Mouse (Mus musculus): ENCODE measurements around the gene Ddb1. TPM values are rescaled to one million over a fixed set of nuclear protein-coding genes. Genes with fewer than 3 reads are reported as not detected.

The Ddb1 gene
- total and polyA plus RNA-seq, 2 experiments, result 63.5 to 128 TPM

- H3K27ac ChIP-seq (replicated peaks; ENCODE audit: insufficient read depth, low read depth, low read length), result no peak overlapping the region
- no peaks in the 10 kb centered on the region for H3K79me2 ChIP-seq (ENCODE audit: control insufficient read depth, insufficient read depth, low read length)
- peaks cover 7% of the 10 kb centered on the region for H3K4me1 ChIP-seq (ENCODE audit: control insufficient read depth, insufficient read depth, low read length)
- H3K36me3 ChIP-seq (ENCODE audit: control insufficient read depth, insufficient read depth, low read length), result no peaks in the 10 kb centered on the region
- no peak overlapping the region for H3K9ac ChIP-seq (ENCODE audit: low read depth, low read length)
- peak; percentile 39 for DNase-seq (ENCODE audit: extremely low read depth, low read depth, low spot score)
- no peaks in the 10 kb centered on the region for H3K27me3 ChIP-seq (ENCODE audit: control insufficient read depth, insufficient read depth, low read length)
- TF ChIP-seq CTCF (IDR thresholded peaks at IDR 0.05; ENCODE audit: low read depth, low read length), result peak; percentile 24
- no peak for TF ChIP-seq POLR2A (IDR thresholded peaks at IDR 0.05; ENCODE audit: extremely low read depth, insufficient read depth, low read length)
- 42% methylated on average over 5 of the region's 5 CpGs for WGBS
- no peak overlapping the region for H3K4me3 ChIP-seq (ENCODE audit: insufficient read depth, low read depth, low read length)
Measured at GRCm38 (mm10) chr19:10560108-10560507, 45.0 kb upstream of the Ddb1 start.

GRCm38 (mm10) chr19:10561558-10562314 is 43.4 kb upstream of the Ddb1 start:
- 73% methylated on average over 6 of the region's 6 CpGs for WGBS
- H3K27ac ChIP-seq (replicated peaks; ENCODE audit: insufficient read depth, low read depth, low read length), result peak overlapping the region; percentile 37; the same call in 1 of the 2 replicates
- TF ChIP-seq CTCF (IDR thresholded peaks at IDR 0.05; ENCODE audit: low read depth, low read length) (no peak), POLR2A (IDR thresholded peaks at IDR 0.05; ENCODE audit: extremely low read depth, insufficient read depth, low read length) (no peak)
- H3K9ac ChIP-seq (ENCODE audit: low read depth, low read length), result no peak overlapping the region
- no peaks in the 10 kb centered on the region for H3K27me3 ChIP-seq (ENCODE audit: control insufficient read depth, insufficient read depth, low read length)
- peak; percentile 33 for DNase-seq (ENCODE audit: extremely low read depth, low read depth, low spot score)
- H3K4me3 ChIP-seq (ENCODE audit: insufficient read depth, low read depth, low read length), result no peak overlapping the region
- peaks cover 4% of the 10 kb centered on the region for H3K4me1 ChIP-seq (ENCODE audit: control insufficient read depth, insufficient read depth, low read length)
- no peaks in the 10 kb centered on the region for H3K36me3 ChIP-seq (ENCODE audit: control insufficient read depth, insufficient read depth, low read length)
- H3K79me2 ChIP-seq (ENCODE audit: control insufficient read depth, insufficient read depth, low read length), result no peaks in the 10 kb centered on the region

- 68% methylated on average over 5 of the region's 5 CpGs for WGBS
Measured at GRCm38 (mm10) chr19:10562351-10562750, 42.8 kb upstream of the Ddb1 start.

GRCm38 (mm10) chr19:10564278-10564677 is 40.8 kb upstream of the Ddb1 start:
- H3K36me3 ChIP-seq (ENCODE audit: control insufficient read depth, insufficient read depth, low read length), result no peaks in the 10 kb centered on the region
- no peak overlapping the region for H3K9ac ChIP-seq (ENCODE audit: low read depth, low read length)
- H3K79me2 ChIP-seq (ENCODE audit: control insufficient read depth, insufficient read depth, low read length), result no peaks in the 10 kb centered on the region
- no peak for DNase-seq (ENCODE audit: extremely low read depth, low read depth, low spot score)
- no peak overlapping the region for H3K27ac ChIP-seq (replicated peaks; ENCODE audit: insufficient read depth, low read depth, low read length)
- no peak overlapping the region for H3K4me3 ChIP-seq (ENCODE audit: insufficient read depth, low read depth, low read length)
- 85% methylated on average over 6 of the region's 6 CpGs for WGBS
- TF ChIP-seq CTCF (IDR thresholded peaks at IDR 0.05; ENCODE audit: low read depth, low read length) (no peak), POLR2A (IDR thresholded peaks at IDR 0.05; ENCODE audit: extremely low read depth, insufficient read depth, low read length) (no peak)
- H3K27me3 ChIP-seq (ENCODE audit: control insufficient read depth, insufficient read depth, low read length), result no peaks in the 10 kb centered on the region
- H3K4me1 ChIP-seq (ENCODE audit: control insufficient read depth, insufficient read depth, low read length), result peaks cover 4% of the 10 kb centered on the region

More at GRCm38 (mm10) chr19:10562351-10562750, 42.8 kb upstream of the Ddb1 start:
- no peak for DNase-seq (ENCODE audit: extremely low read depth, low read depth, low spot score)
- H3K4me1 ChIP-seq (ENCODE audit: control insufficient read depth, insufficient read depth, low read length), result peaks cover 4% of the 10 kb centered on the region
- H3K79me2 ChIP-seq (ENCODE audit: control insufficient read depth, insufficient read depth, low read length), result no peaks in the 10 kb centered on the region
- TF ChIP-seq POLR2A (IDR thresholded peaks at IDR 0.05; ENCODE audit: extremely low read depth, insufficient read depth, low read length), result no peak
- TF ChIP-seq CTCF (IDR thresholded peaks at IDR 0.05; ENCODE audit: low read depth, low read length), result no peak
- no peak overlapping the region for H3K4me3 ChIP-seq (ENCODE audit: insufficient read depth, low read depth, low read length)
- H3K27me3 ChIP-seq (ENCODE audit: control insufficient read depth, insufficient read depth, low read length), result no peaks in the 10 kb centered on the region
- no peaks in the 10 kb centered on the region for H3K36me3 ChIP-seq (ENCODE audit: control insufficient read depth, insufficient read depth, low read length)
- 0 out of 2 replicates have a peak overlapping the region, but pooled peaks have one; percentile 32 for H3K27ac ChIP-seq (replicated peaks; ENCODE audit: insufficient read depth, low read depth, low read length)
- H3K9ac ChIP-seq (ENCODE audit: low read depth, low read length), result no peak overlapping the region

GRCm38 (mm10) chr19:10565217-10565616 is 39.9 kb upstream of the Ddb1 start:
- no peak for TF ChIP-seq POLR2A (IDR thresholded peaks at IDR 0.05; ENCODE audit: extremely low read depth, insufficient read depth, low read length)
- TF ChIP-seq CTCF (IDR thresholded peaks at IDR 0.05; ENCODE audit: low read depth, low read length), result no peak
- no peaks in the 10 kb centered on the region for H3K79me2 ChIP-seq (ENCODE audit: control insufficient read depth, insufficient read depth, low read length)
- no peak overlapping the region for H3K4me3 ChIP-seq (ENCODE audit: insufficient read depth, low read depth, low read length)
- H3K27ac ChIP-seq (replicated peaks; ENCODE audit: insufficient read depth, low read depth, low read length), result 0 out of 2 replicates have a peak overlapping the region, but pooled peaks have one; percentile 44
- no peaks in the 10 kb centered on the region for H3K36me3 ChIP-seq (ENCODE audit: control insufficient read depth, insufficient read depth, low read length)
- peaks cover 4% of the 10 kb centered on the region for H3K4me1 ChIP-seq (ENCODE audit: control insufficient read depth, insufficient read depth, low read length)
- H3K9ac ChIP-seq (ENCODE audit: low read depth, low read length), result no peak overlapping the region
- 12% methylated on average over 4 of the region's 4 CpGs for WGBS
- no peak for DNase-seq (ENCODE audit: extremely low read depth, low read depth, low spot score)
- no peaks in the 10 kb centered on the region for H3K27me3 ChIP-seq (ENCODE audit: control insufficient read depth, insufficient read depth, low read length)

GRCm38 (mm10) chr19:10569627-10570026 is 35.5 kb upstream of the Ddb1 start:
- no peaks in the 10 kb centered on the region for H3K27me3 ChIP-seq (ENCODE audit: control insufficient read depth, insufficient read depth, low read length)
- 89% methylated on average over 6 of the region's 6 CpGs for WGBS
- TF ChIP-seq POLR2A (IDR thresholded peaks at IDR 0.05; ENCODE audit: extremely low read depth, insufficient read depth, low read length), result no peak
- TF ChIP-seq CTCF (IDR thresholded peaks at IDR 0.05; ENCODE audit: low read depth, low read length), result no peak
- H3K27ac ChIP-seq (replicated peaks; ENCODE audit: insufficient read depth, low read depth, low read length), result no peak overlapping the region
- no peak overlapping the region for H3K9ac ChIP-seq (ENCODE audit: low read depth, low read length)
- H3K4me3 ChIP-seq (ENCODE audit: insufficient read depth, low read depth, low read length), result no peak overlapping the region
- no peaks in the 10 kb centered on the region for H3K79me2 ChIP-seq (ENCODE audit: control insufficient read depth, insufficient read depth, low read length)
- H3K4me1 ChIP-seq (ENCODE audit: control insufficient read depth, insufficient read depth, low read length), result peaks cover 2% of the 10 kb centered on the region
- DNase-seq (ENCODE audit: extremely low read depth, low read depth, low spot score), result no peak
- peaks cover 3% of the 10 kb centered on the region; the same call in 1 of the 2 replicates for H3K36me3 ChIP-seq (ENCODE audit: control insufficient read depth, insufficient read depth, low read length)
